Mouse (Mus musculus): ENCODE measurements around the gene Sdhaf3. TPM values are rescaled to one million over a fixed set of nuclear protein-coding genes. Genes with fewer than 3 reads are reported as not detected.
"Not testable (repeated sequence)": the region's sequence is repeated elsewhere in the genome, so short reads cannot be mapped to it uniquely, and the experiment has no call there.

Gene Sdhaf3
- polyA plus RNA-seq, 1 experiment from 2014 or later: 5.1 TPM

DNA sequence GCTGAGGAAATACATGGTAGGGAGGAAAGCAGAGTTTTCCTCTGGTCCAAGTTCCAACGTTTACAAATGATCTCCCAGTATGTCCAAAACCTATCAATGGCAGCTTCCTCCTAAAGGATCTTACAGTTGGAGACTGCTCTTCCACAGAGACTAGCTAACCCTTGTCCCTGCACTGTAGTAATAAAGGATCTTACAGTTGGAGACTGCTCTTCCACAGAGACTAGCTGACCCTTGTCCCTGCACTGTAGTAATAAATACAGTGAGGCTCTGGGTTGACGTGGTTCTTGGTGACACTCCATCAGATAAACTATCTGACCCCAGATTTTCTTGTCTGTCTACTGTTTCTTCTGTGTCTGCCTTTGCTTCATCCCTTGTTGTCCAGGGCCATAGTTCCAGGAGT lies 15.0 kb upstream of the Sdhaf3 start:
- Histone ChIP-seq H3K27me3 (ENCODE audit: control insufficient read depth, insufficient read depth, low read length) (no peaks in the 10 kb centered on the region), H3K4me3 (replicated peaks; ENCODE audit: low read length) (no peak overlapping the region), H3K9ac (ENCODE audit: low read length) (no peak overlapping the region), H3K4me2 (ENCODE audit: low read depth, low read length) (no peak overlapping the region), H3K36me3 (ENCODE audit: control insufficient read depth, insufficient read depth, low read length) (no peaks in the 10 kb centered on the region), H3K9me3 (replicated peaks; ENCODE audit: control insufficient read depth, low read length) (no peaks in the 10 kb centered on the region), H3K27ac (ENCODE audit: low read length) (no peak overlapping the region), H3K4me1 (ENCODE audit: control insufficient read depth, insufficient read depth, low read length) (no peaks in the 10 kb centered on the region)
- WGBS: 32% methylated on average over 2 of the region's 2 CpGs
- ATAC-seq (ENCODE audit: insufficient read depth, low FRiP score): no peak

DNA sequence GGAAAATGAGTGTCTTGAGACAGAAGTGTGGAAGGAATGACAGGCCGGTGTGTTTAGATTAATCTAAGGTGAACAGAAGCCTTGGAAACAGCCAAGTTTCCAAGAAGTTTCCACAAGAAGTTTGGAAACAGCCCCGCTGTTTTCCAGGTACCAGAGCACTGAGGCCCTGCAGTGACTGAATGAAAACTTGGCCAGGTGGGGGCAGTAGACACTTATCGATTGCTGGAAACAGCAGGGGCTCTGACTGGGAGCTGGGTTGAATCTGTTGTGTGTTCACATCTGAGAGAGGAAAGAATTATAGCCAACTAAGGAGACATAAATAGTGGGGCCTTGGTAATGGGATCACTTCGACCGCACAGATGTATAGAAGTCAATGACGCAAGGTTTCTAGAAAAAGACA lies 13.0 kb upstream of the Sdhaf3 start:
- Histone ChIP-seq H3K27me3 (ENCODE audit: control insufficient read depth, insufficient read depth, low read length) (no peaks in the 10 kb centered on the region), H3K4me2 (ENCODE audit: low read depth, low read length) (no peak overlapping the region), H3K4me3 (replicated peaks; ENCODE audit: low read length) (no peak overlapping the region), H3K4me1 (ENCODE audit: control insufficient read depth, insufficient read depth, low read length) (no peaks in the 10 kb centered on the region), H3K9ac (ENCODE audit: low read length) (no peak overlapping the region), H3K27ac (ENCODE audit: low read length) (no peak overlapping the region), H3K9me3 (replicated peaks; ENCODE audit: control insufficient read depth, low read length) (no peaks in the 10 kb centered on the region), H3K36me3 (ENCODE audit: control insufficient read depth, insufficient read depth, low read length) (no peaks in the 10 kb centered on the region)
- 43% methylated on average over 6 of the region's 6 CpGs for WGBS
- ATAC-seq (ENCODE audit: insufficient read depth, low FRiP score): no peak

DNA sequence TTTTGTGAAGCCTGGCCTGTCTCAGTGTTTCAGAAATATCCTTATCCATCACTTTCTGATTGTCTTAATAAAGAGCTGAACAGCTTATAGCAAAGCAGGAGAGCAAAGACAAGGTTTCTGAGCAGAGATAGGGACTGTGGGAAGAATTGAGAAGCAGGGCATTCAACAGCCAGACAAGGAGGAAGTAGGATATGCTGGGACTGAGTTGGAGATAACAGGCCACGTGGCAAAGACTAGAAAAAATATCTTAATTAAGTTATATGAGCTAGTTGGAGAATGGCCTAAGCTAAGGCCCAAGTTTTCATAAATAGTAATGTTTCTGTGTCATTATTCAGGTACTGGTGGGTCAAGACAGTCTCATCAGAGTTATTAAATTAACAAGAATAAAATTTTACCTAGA lies 8.2 kb upstream of the Sdhaf3 start:
- no peak overlapping the region for H3K4me2 ChIP-seq (ENCODE audit: low read depth, low read length)
- no peak overlapping the region for H3K9ac ChIP-seq (ENCODE audit: low read length)
- H3K4me1 ChIP-seq (ENCODE audit: control insufficient read depth, insufficient read depth, low read length): no peaks in the 10 kb centered on the region
- 27% methylated on average over 1 of the region's 1 CpGs for WGBS
- no peak for ATAC-seq (ENCODE audit: insufficient read depth, low FRiP score)
- H3K27me3 ChIP-seq (ENCODE audit: control insufficient read depth, insufficient read depth, low read length): no peaks in the 10 kb centered on the region
- H3K9me3 ChIP-seq (replicated peaks; ENCODE audit: control insufficient read depth, low read length): no peaks in the 10 kb centered on the region
- no peak overlapping the region for H3K4me3 ChIP-seq (replicated peaks; ENCODE audit: low read length)
- no peaks in the 10 kb centered on the region for H3K36me3 ChIP-seq (ENCODE audit: control insufficient read depth, insufficient read depth, low read length)
- H3K27ac ChIP-seq (ENCODE audit: low read length): no peak overlapping the region

DNA sequence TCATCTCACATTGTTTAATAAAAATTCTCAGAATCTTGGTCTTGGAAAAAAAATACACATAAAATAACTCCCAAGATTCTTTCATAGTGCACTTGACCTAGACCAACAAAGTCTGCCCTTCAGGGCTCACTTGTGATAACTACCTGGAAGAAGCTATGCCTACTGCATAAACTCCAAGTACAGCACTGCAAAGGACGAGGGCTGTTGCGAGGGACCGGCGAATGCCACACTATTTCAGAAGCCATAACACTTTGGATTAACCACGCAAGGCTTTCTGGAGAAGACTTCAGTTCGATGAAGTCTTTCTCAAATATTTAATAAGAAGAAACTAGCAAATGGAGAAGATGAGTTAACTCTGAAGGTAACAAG lies 425 bp upstream of the Sdhaf3 start:
- H3K36me3 ChIP-seq (ENCODE audit: control insufficient read depth, insufficient read depth, low read length): no peaks in the 10 kb centered on the region
- ATAC-seq (ENCODE audit: insufficient read depth, low FRiP score): peak; percentile 28; the same call in 1 of the 2 replicates
- no peaks in the 10 kb centered on the region for H3K27me3 ChIP-seq (ENCODE audit: control insufficient read depth, insufficient read depth, low read length)
- no peaks in the 10 kb centered on the region for H3K4me1 ChIP-seq (ENCODE audit: control insufficient read depth, insufficient read depth, low read length)
- WGBS: 40% methylated on average over 6 of the region's 6 CpGs
- peak overlapping the region; percentile 68; the same call in 1 of the 2 replicates for H3K27ac ChIP-seq (ENCODE audit: low read length)
- H3K4me3 ChIP-seq (replicated peaks; ENCODE audit: low read length): peak overlapping the region; percentile 66
- peak overlapping the region; percentile 65 for H3K9ac ChIP-seq (ENCODE audit: low read length)
- peak overlapping the region; percentile 75 for H3K4me2 ChIP-seq (ENCODE audit: low read depth, low read length)
- H3K9me3 ChIP-seq (replicated peaks; ENCODE audit: control insufficient read depth, low read length): no peaks in the 10 kb centered on the region

DNA sequence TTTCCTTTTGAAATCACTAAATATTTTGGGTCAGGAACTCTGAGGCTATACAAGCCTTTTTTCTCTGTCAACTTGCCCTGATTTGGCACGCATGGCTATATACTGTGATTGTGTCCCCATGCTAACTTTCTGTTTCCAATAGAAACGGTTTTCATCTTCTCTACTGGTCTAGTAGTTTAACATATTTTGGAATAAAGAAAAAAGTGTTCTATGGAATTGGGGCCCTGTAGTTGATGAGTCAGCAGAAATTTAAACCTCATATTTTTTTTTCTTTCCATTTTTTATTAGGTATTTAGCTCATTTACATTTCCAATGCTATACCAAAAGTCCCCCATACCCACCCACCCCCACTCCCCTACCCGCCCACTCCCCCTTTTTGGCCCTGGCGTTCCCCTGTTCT lies 3.4 kb downstream of the Sdhaf3 start:
- not testable (repeated sequence) for H3K9ac ChIP-seq (ENCODE audit: low read length); H3K4me1 ChIP-seq (ENCODE audit: control insufficient read depth, insufficient read depth, low read length); H3K36me3 ChIP-seq (ENCODE audit: control insufficient read depth, insufficient read depth, low read length); H3K9me3 ChIP-seq (replicated peaks; ENCODE audit: control insufficient read depth, low read length); H3K27me3 ChIP-seq (ENCODE audit: control insufficient read depth, insufficient read depth, low read length); ATAC-seq (ENCODE audit: insufficient read depth, low FRiP score); H3K4me2 ChIP-seq (ENCODE audit: low read depth, low read length); H3K4me3 ChIP-seq (replicated peaks; ENCODE audit: low read length); H3K27ac ChIP-seq (ENCODE audit: low read length)
- 90% methylated on average over 2 of the region's 4 CpGs for WGBS

DNA sequence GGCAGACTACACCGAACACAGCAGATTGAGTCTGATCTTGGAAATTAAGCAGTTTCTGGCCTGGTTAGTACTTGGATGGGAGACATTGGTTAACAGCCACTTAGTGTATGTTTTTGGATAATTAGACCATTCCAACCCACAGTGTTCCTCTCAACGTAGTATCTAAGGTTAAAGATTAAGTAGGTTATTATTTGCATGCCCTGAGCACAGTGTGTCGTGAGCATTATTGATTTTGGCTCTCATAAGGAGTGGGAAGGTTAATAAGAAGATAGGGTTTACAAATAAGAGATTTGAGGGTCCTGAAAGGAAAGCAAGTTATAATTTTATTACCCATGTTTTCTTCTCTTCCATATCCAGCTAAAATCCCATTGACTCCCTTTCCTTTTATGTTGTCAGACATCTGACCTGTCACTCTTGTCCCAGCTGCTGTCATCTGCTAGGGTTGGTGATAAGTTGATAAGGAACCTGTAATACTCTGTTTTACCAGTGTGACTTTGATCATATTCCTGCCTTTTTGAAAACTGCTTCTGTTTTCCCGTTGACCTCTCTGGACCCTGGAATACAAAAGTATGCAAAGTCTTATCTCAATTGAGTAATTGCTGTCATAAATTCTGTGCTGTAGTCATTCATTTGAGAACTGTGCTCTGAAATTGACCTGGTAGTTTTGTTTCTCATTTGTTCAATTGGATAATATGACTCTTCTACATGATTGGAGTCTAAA lies 41.6 kb downstream of the Sdhaf3 start:
- Histone ChIP-seq H3K4me1 (ENCODE audit: control insufficient read depth, insufficient read depth, low read length) (no peaks in the 10 kb centered on the region), H3K27ac (ENCODE audit: low read length) (no peak overlapping the region), H3K4me2 (ENCODE audit: low read depth, low read length) (no peak overlapping the region), H3K9ac (ENCODE audit: low read length) (no peak overlapping the region), H3K27me3 (ENCODE audit: control insufficient read depth, insufficient read depth, low read length) (no peaks in the 10 kb centered on the region), H3K4me3 (replicated peaks; ENCODE audit: low read length) (no peak overlapping the region), H3K36me3 (ENCODE audit: control insufficient read depth, insufficient read depth, low read length) (no peaks in the 10 kb centered on the region), H3K9me3 (replicated peaks; ENCODE audit: control insufficient read depth, low read length) (no peaks in the 10 kb centered on the region)
- WGBS: 62% methylated on average over 4 of the region's 4 CpGs
- ATAC-seq (ENCODE audit: insufficient read depth, low FRiP score): 0 out of 2 replicates have a peak, but pooled peaks have one; percentile 58

DNA sequence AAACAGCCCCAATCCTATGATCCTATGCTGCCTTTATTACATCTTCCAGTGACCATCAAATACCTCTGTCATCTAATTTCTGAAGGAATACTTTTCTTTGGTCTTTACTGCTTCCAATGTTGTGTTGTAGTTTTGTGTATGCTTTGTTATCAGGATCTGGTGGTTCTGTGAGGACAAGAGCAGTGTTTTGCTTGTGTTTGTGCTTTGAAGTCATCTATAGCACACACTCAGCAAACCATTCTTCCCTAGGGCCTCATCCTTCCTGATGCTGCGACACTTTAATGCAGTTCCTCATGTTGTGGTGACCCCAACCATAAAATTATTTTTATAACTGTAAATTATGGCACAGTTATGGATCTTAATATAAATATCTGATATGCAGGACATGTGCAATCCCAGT lies 42.2 kb downstream of the Sdhaf3 start:
- Histone ChIP-seq H3K4me2 (ENCODE audit: low read depth, low read length) (no peak overlapping the region), H3K27ac (ENCODE audit: low read length) (no peak overlapping the region), H3K36me3 (ENCODE audit: control insufficient read depth, insufficient read depth, low read length) (no peaks in the 10 kb centered on the region), H3K4me1 (ENCODE audit: control insufficient read depth, insufficient read depth, low read length) (no peaks in the 10 kb centered on the region), H3K27me3 (ENCODE audit: control insufficient read depth, insufficient read depth, low read length) (no peaks in the 10 kb centered on the region), H3K4me3 (replicated peaks; ENCODE audit: low read length) (no peak overlapping the region), H3K9ac (ENCODE audit: low read length) (no peak overlapping the region), H3K9me3 (replicated peaks; ENCODE audit: control insufficient read depth, low read length) (no peaks in the 10 kb centered on the region)
- ATAC-seq (ENCODE audit: insufficient read depth, low FRiP score): no peak
- 66% methylated on average over 1 of the region's 1 CpGs for WGBS

DNA sequence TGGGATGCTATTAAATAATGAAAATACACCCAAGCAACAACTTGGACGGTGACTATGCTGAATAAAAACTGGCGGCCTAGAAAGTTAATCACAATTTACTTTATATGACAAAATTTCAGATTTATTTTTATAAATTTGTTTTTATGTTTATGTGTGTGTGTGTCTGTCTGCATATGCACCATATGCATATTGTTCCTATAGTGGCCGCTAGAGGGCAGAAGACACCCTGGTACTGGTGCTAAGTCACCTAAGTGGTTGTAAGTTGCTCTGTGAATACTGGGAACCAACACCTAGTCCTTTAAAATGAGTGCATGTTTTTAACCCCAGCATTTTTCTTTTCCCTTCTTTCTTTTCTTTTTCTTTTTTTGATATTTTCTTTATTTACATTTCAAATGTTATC lies 43.2 kb downstream of the Sdhaf3 start:
- ATAC-seq (ENCODE audit: insufficient read depth, low FRiP score): no peak
- 88% methylated on average over 3 of the region's 3 CpGs for WGBS
- no peak overlapping the region for H3K27ac ChIP-seq (ENCODE audit: low read length)
- H3K4me3 ChIP-seq (replicated peaks; ENCODE audit: low read length): no peak overlapping the region
- H3K9ac ChIP-seq (ENCODE audit: low read length): no peak overlapping the region
- no peak overlapping the region for H3K4me2 ChIP-seq (ENCODE audit: low read depth, low read length)
- no peaks in the 10 kb centered on the region for H3K36me3 ChIP-seq (ENCODE audit: control insufficient read depth, insufficient read depth, low read length)
- H3K4me1 ChIP-seq (ENCODE audit: control insufficient read depth, insufficient read depth, low read length): no peaks in the 10 kb centered on the region
- H3K9me3 ChIP-seq (replicated peaks; ENCODE audit: control insufficient read depth, low read length): no peaks in the 10 kb centered on the region
- H3K27me3 ChIP-seq (ENCODE audit: control insufficient read depth, insufficient read depth, low read length): no peaks in the 10 kb centered on the region

DNA sequence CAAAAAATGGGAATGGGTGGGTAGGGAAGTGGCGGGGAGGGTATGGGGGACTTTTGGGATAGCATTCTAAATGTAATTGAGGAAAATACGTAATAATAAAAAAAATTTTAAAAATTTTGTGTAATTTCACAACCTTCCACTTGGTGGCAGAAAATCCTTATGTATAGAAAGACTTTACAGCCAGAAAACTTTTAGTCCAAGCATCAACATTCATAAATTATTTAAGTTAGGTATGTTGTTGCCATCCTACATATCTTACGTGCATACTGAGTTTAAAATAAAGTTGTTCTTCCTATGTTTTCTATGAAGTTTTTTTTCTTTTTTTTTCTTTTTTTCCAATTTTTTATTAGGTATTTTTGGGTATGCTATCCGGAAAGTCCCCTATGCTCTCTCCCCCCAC lies 47.3 kb downstream of the Sdhaf3 start:
- Histone ChIP-seq H3K4me2 (ENCODE audit: low read depth, low read length) (no peak overlapping the region), H3K27ac (ENCODE audit: low read length) (no peak overlapping the region), H3K27me3 (ENCODE audit: control insufficient read depth, insufficient read depth, low read length) (no peaks in the 10 kb centered on the region), H3K36me3 (ENCODE audit: control insufficient read depth, insufficient read depth, low read length) (no peaks in the 10 kb centered on the region), H3K9ac (ENCODE audit: low read length) (no peak overlapping the region), H3K4me3 (replicated peaks; ENCODE audit: low read length) (no peak overlapping the region), H3K9me3 (replicated peaks; ENCODE audit: control insufficient read depth, low read length) (no peaks in the 10 kb centered on the region), H3K4me1 (ENCODE audit: control insufficient read depth, insufficient read depth, low read length) (no peaks in the 10 kb centered on the region)
- WGBS: 69% methylated on average over 4 of the region's 4 CpGs
- ATAC-seq (ENCODE audit: insufficient read depth, low FRiP score): no peak

Measured in stomach, embryonic 16.5 days (tissue).